Mouse (Mus musculus): ENCODE results near the gene Rhox2g. TPM values are rescaled to one million over a fixed set of nuclear protein-coding genes. Genes with fewer than 3 reads are reported as not detected.
"Not testable (repeated sequence)": the region's sequence is repeated elsewhere in the genome, so short reads cannot be mapped to it uniquely, and the experiment has no call there.

The Rhox2g gene
- not detected in 2 replicates for polyA plus RNA-seq (2011; ENCODE audit: insufficient read depth, insufficient read length, low replicate concordance, missing spikeins)

- 82% methylated on average over 6 of the region's 6 CpGs for WGBS
- not testable (repeated sequence) for H3K4me1 ChIP-seq (ENCODE audit: control insufficient read depth, insufficient read depth, low read length); H3K27ac ChIP-seq (ENCODE audit: control insufficient read depth, insufficient read depth, low read depth, low read length, poor library complexity); H3K4me3 ChIP-seq (replicated peaks; ENCODE audit: control insufficient read depth, low read depth, low read length)
These were observed at the start of gene Rhox2g for GRCm38 (mm10) chrX:37643370-37643769. TSS of gene Rhox2g (minus strand) at chrX:37643470.

- no peak for TF ChIP-seq CTCF (IDR thresholded peaks at IDR 0.05; ENCODE audit: control insufficient read depth, insufficient read depth, low read length)
- no peak for TF ChIP-seq POLR2A (IDR thresholded peaks at IDR 0.05; ENCODE audit: borderline replicate concordance, control insufficient read depth, low read depth, low read length)
- 58% methylated on average over 2 of the region's 2 CpGs for WGBS
- no peaks in the 10 kb centered on the region for H3K4me1 ChIP-seq (ENCODE audit: control insufficient read depth, insufficient read depth, low read length)
- H3K4me3 ChIP-seq (replicated peaks; ENCODE audit: control insufficient read depth, low read depth, low read length), result no peak overlapping the region
- no peak overlapping the region for H3K27ac ChIP-seq (ENCODE audit: control insufficient read depth, insufficient read depth, low read depth, low read length, poor library complexity)
These were observed 49.0 kb upstream of the Rhox2g start for GRCm38 (mm10) chrX:37692261-37692660.

- Histone ChIP-seq H3K27ac (ENCODE audit: control insufficient read depth, insufficient read depth, low read depth, low read length, poor library complexity) (no peak overlapping the region), H3K4me1 (ENCODE audit: control insufficient read depth, insufficient read depth, low read length) (no peaks in the 10 kb centered on the region), H3K4me3 (replicated peaks; ENCODE audit: control insufficient read depth, low read depth, low read length) (no peak overlapping the region)
- TF ChIP-seq POLR2A (IDR thresholded peaks at IDR 0.05; ENCODE audit: borderline replicate concordance, control insufficient read depth, low read depth, low read length) (no peak), CTCF (IDR thresholded peaks at IDR 0.05; ENCODE audit: control insufficient read depth, insufficient read depth, low read length) (no peak)
- 85% methylated on average over 24 of the region's 24 CpGs for WGBS
These were observed 39.9 kb upstream of the Rhox2g start for GRCm38 (mm10) chrX:37683031-37683715.

GRCm38 (mm10) chrX:37673177-37673576 is 29.9 kb upstream of the Rhox2g start, which contains the start of gene Rhox2h:
TSS of gene Rhox2h (minus strand) at chrX:37673277.
- H3K27ac ChIP-seq (ENCODE audit: control insufficient read depth, insufficient read depth, low read depth, low read length, poor library complexity); H3K4me1 ChIP-seq (ENCODE audit: control insufficient read depth, insufficient read depth, low read length); H3K4me3 ChIP-seq (replicated peaks; ENCODE audit: control insufficient read depth, low read depth, low read length): not testable (repeated sequence)
- 81% methylated on average over 8 of the region's 8 CpGs for WGBS

DNA sequence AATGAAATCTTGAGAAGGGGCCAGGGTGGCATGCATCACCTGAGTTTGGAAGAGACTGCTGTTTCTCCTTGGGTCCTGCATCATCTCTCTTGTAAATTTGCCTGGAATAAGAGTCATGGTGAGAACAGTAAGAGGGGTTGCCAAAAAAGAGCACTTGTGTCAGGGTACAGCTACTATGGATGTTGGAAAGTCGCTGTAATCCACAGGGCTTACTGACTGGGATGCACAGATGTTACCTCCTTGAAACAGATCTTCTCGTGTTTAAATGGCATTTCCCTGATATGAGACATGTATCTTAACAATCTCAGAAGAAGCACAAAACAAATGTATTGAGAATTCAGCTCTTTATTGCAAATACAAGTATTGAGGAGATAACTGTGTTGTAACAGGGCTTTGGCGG is 25.4 kb upstream of the Rhox2g start, which contains the start of gene Rhox3h:
Gene Rhox3h (minus strand): TSS at position 101 of the 400 bp plus-strand sequence.
- H3K4me3 ChIP-seq (replicated peaks; ENCODE audit: control insufficient read depth, low read depth, low read length); H3K27ac ChIP-seq (ENCODE audit: control insufficient read depth, insufficient read depth, low read depth, low read length, poor library complexity); H3K4me1 ChIP-seq (ENCODE audit: control insufficient read depth, insufficient read depth, low read length): not testable (repeated sequence)
- WGBS, result 71% methylated on average over 1 of the region's 3 CpGs

- H3K27ac ChIP-seq (ENCODE audit: control insufficient read depth, insufficient read depth, low read depth, low read length, poor library complexity); H3K4me3 ChIP-seq (replicated peaks; ENCODE audit: control insufficient read depth, low read depth, low read length); H3K4me1 ChIP-seq (ENCODE audit: control insufficient read depth, insufficient read depth, low read length): not testable (repeated sequence)
- 83% methylated on average over 18 of the region's 20 CpGs for WGBS
These were observed 8.0 kb upstream of the Rhox2g start, which contains the start of gene Rhox4g for GRCm38 (mm10) chrX:37651227-37651626. TSS of gene Rhox4g (minus strand) at chrX:37651327.

- H3K4me1 ChIP-seq (ENCODE audit: control insufficient read depth, insufficient read depth, low read length); H3K27ac ChIP-seq (ENCODE audit: control insufficient read depth, insufficient read depth, low read depth, low read length, poor library complexity); H3K4me3 ChIP-seq (replicated peaks; ENCODE audit: control insufficient read depth, low read depth, low read length): not testable (repeated sequence)
- 91% methylated on average over 2 of the region's 2 CpGs for WGBS
These were observed 14.8 kb downstream of the Rhox2g start, which contains the start of gene Rhox3g for GRCm38 (mm10) chrX:37628512-37628911. TSS of gene Rhox3g (minus strand) at chrX:37628612.

GRCm38 (mm10) chrX:37607604-37608003 is 35.7 kb downstream of the Rhox2g start, which contains the start of gene Rhox4f:
TSS of gene Rhox4f (minus strand) at chrX:37607704.
- not testable (repeated sequence) for H3K27ac ChIP-seq (ENCODE audit: control insufficient read depth, insufficient read depth, low read depth, low read length, poor library complexity); H3K4me1 ChIP-seq (ENCODE audit: control insufficient read depth, insufficient read depth, low read length); H3K4me3 ChIP-seq (replicated peaks; ENCODE audit: control insufficient read depth, low read depth, low read length)
- 90% methylated on average over 19 of the region's 19 CpGs for WGBS

Other genes with a start within 250 kb of the Rhox2g start
- gene Rhox2b, start 231.4 kb downstream of the Rhox2g start, polyA plus RNA-seq (2011; ENCODE audit: insufficient read depth, insufficient read length, low replicate concordance, missing spikeins), result not detected in 2 replicates
- not detected in 2 replicates for gene Rhox4b, start 211.0 kb downstream of the Rhox2g start, polyA plus RNA-seq (2011; ENCODE audit: insufficient read depth, insufficient read length, low replicate concordance, missing spikeins)
- gene Rhox2c, start 189.8 kb downstream of the Rhox2g start, polyA plus RNA-seq (2011; ENCODE audit: insufficient read depth, insufficient read length, low replicate concordance, missing spikeins), result not detected in 2 replicates
- not detected in 2 replicates for gene Rhox3c, start 184.9 kb downstream of the Rhox2g start, polyA plus RNA-seq (2011; ENCODE audit: insufficient read depth, insufficient read length, low replicate concordance, missing spikeins)
- not detected in 2 replicates for gene Rhox4c, start 163.1 kb downstream of the Rhox2g start, polyA plus RNA-seq (2011; ENCODE audit: insufficient read depth, insufficient read length, low replicate concordance, missing spikeins)
- not detected in 2 replicates for gene Rhox2d, start 150.0 kb downstream of the Rhox2g start, polyA plus RNA-seq (2011; ENCODE audit: insufficient read depth, insufficient read length, low replicate concordance, missing spikeins)
- gene Rhox4d, start 129.1 kb downstream of the Rhox2g start, polyA plus RNA-seq (2011; ENCODE audit: insufficient read depth, insufficient read length, low replicate concordance, missing spikeins), result not detected in 2 replicates
- not detected in 2 replicates for gene Rhox2e, start 113.0 kb downstream of the Rhox2g start, polyA plus RNA-seq (2011; ENCODE audit: insufficient read depth, insufficient read length, low replicate concordance, missing spikeins)
- not detected in 2 replicates for gene Rhox3e, start 101.5 kb downstream of the Rhox2g start, polyA plus RNA-seq (2011; ENCODE audit: insufficient read depth, insufficient read length, low replicate concordance, missing spikeins)
- not detected in 2 replicates for gene Rhox4e, start 86.1 kb downstream of the Rhox2g start, polyA plus RNA-seq (2011; ENCODE audit: insufficient read depth, insufficient read length, low replicate concordance, missing spikeins)
- gene Rhox2f, start 72.1 kb downstream of the Rhox2g start, polyA plus RNA-seq (2011; ENCODE audit: insufficient read depth, insufficient read length, low replicate concordance, missing spikeins), result not detected in 2 replicates
- gene Rhox3f, start 62.5 kb downstream of the Rhox2g start, polyA plus RNA-seq (2011; ENCODE audit: insufficient read depth, insufficient read length, low replicate concordance, missing spikeins), result not detected in 2 replicates
- gene Rhox4f, start 35.8 kb downstream of the Rhox2g start, polyA plus RNA-seq (2011; ENCODE audit: insufficient read depth, insufficient read length, low replicate concordance, missing spikeins), result not detected in 2 replicates
- gene Rhox3g, start 14.9 kb downstream of the Rhox2g start, polyA plus RNA-seq (2011; ENCODE audit: insufficient read depth, insufficient read length, low replicate concordance, missing spikeins), result not detected in 2 replicates
- not detected in 2 replicates for gene Rhox4g, start 7.9 kb upstream of the Rhox2g start, polyA plus RNA-seq (2011; ENCODE audit: insufficient read depth, insufficient read length, low replicate concordance, missing spikeins)
- gene Rhox3h, start 25.3 kb upstream of the Rhox2g start, polyA plus RNA-seq (2011; ENCODE audit: insufficient read depth, insufficient read length, low replicate concordance, missing spikeins), result not detected in 2 replicates
- not detected in 2 replicates for gene Rhox2h, start 29.8 kb upstream of the Rhox2g start, polyA plus RNA-seq (2011; ENCODE audit: insufficient read depth, insufficient read length, low replicate concordance, missing spikeins)
- gene Rhox5, start 161.4 kb upstream of the Rhox2g start, polyA plus RNA-seq (2011; ENCODE audit: insufficient read depth, insufficient read length, low replicate concordance, missing spikeins), result 21.4 TPM in 1 of 2 replicates, not detected in the other
- gene Rhox6, start 183.4 kb upstream of the Rhox2g start, polyA plus RNA-seq (2011; ENCODE audit: insufficient read depth, insufficient read length, low replicate concordance, missing spikeins), result not detected in 2 replicates
- not detected in 2 replicates for gene Rhox7a, start 188.2 kb upstream of the Rhox2g start, polyA plus RNA-seq (2011; ENCODE audit: insufficient read depth, insufficient read length, low replicate concordance, missing spikeins)
- not detected in 2 replicates for gene Rhox8, start 235.5 kb upstream of the Rhox2g start, polyA plus RNA-seq (2011; ENCODE audit: insufficient read depth, insufficient read length, low replicate concordance, missing spikeins)